Mouse (Mus musculus): ENCODE measurements at regions not wholly inside any gene's neighbourhood (a gene's known extent, or its start where the extent isn't known, plus 50 kb on each side); places are given as distances from the start of the nearest gene placed in this dataset.

GRCm38 (mm10) chr7:74877466-74877865, 322.9 kb upstream of the Slco3a1 start:
- no peak for DNase-seq (ENCODE audit: low spot score in 2 of 2)

- DNase-seq (ENCODE audit: low spot score in 2 of 2) = no peak
Observed at GRCm38 (mm10) chr7:74876667-74877066, 322.1 kb upstream of the Slco3a1 start.

GRCm38 (mm10) chr7:74870250-74870649, 315.7 kb upstream of the Slco3a1 start:
- no peak for DNase-seq (ENCODE audit: low spot score in 2 of 2)

GRCm38 (mm10) chr7:74862727-74863126, 308.1 kb upstream of the Slco3a1 start:
- no peak for DNase-seq (ENCODE audit: low spot score in 2 of 2)

- DNase-seq (ENCODE audit: low spot score in 2 of 2) = no peak
Observed at GRCm38 (mm10) chr7:74844306-74844929, 289.8 kb upstream of the Slco3a1 start.

- no peak for DNase-seq (ENCODE audit: low spot score in 2 of 2)
Observed at GRCm38 (mm10) chr7:74823286-74823685, 268.7 kb upstream of the Slco3a1 start.

- no peak for DNase-seq (ENCODE audit: low spot score in 2 of 2)
Observed at GRCm38 (mm10) chr7:74793241-74793640, 238.7 kb upstream of the Slco3a1 start.

- no peak for DNase-seq (ENCODE audit: low spot score in 2 of 2)
Observed at GRCm38 (mm10) chr7:74788696-74789095, 234.1 kb upstream of the Slco3a1 start.

- DNase-seq (ENCODE audit: low spot score in 2 of 2) = no peak
Observed at GRCm38 (mm10) chr7:74771435-74772406, 217.1 kb upstream of the Slco3a1 start.

- DNase-seq (ENCODE audit: low spot score in 2 of 2) = no peak
Observed at GRCm38 (mm10) chr7:74766550-74766949, 212.0 kb upstream of the Slco3a1 start.

GRCm38 (mm10) chr7:74757469-74757868, 202.9 kb upstream of the Slco3a1 start:
- DNase-seq (ENCODE audit: low spot score in 2 of 2) = no peak

- DNase-seq (ENCODE audit: low spot score in 2 of 2) = no peak
Observed at GRCm38 (mm10) chr7:74747704-74748103, 193.1 kb upstream of the Slco3a1 start.

GRCm38 (mm10) chr7:74734941-74735340, 180.4 kb upstream of the Slco3a1 start:
- DNase-seq (ENCODE audit: low spot score in 2 of 2) = no peak

- no peak for DNase-seq (ENCODE audit: low spot score in 2 of 2)
Observed at GRCm38 (mm10) chr7:74726324-74726991, 171.9 kb upstream of the Slco3a1 start.

- DNase-seq (ENCODE audit: low spot score in 2 of 2) = no peak
Observed at GRCm38 (mm10) chr7:74719321-74719720, 164.7 kb upstream of the Slco3a1 start.

- DNase-seq (ENCODE audit: low spot score in 2 of 2) = no peak
Observed at GRCm38 (mm10) chr7:74709993-74710581, 155.5 kb upstream of the Slco3a1 start.

- DNase-seq (ENCODE audit: low spot score in 2 of 2) = no peak
Observed at GRCm38 (mm10) chr7:74709006-74709405, 154.4 kb upstream of the Slco3a1 start.

GRCm38 (mm10) chr7:74703533-74703932, 149.0 kb upstream of the Slco3a1 start:
- no peak for DNase-seq (ENCODE audit: low spot score in 2 of 2)

GRCm38 (mm10) chr7:74697794-74698354, 143.3 kb upstream of the Slco3a1 start:
- DNase-seq (ENCODE audit: low spot score in 2 of 2) = no peak

- no peak for DNase-seq (ENCODE audit: low spot score in 2 of 2)
Observed at GRCm38 (mm10) chr7:74696286-74696685, 141.7 kb upstream of the Slco3a1 start.

- DNase-seq (ENCODE audit: low spot score in 2 of 2) = no peak
Observed at GRCm38 (mm10) chr7:74693049-74693448, 138.5 kb upstream of the Slco3a1 start.

GRCm38 (mm10) chr7:74690706-74691105, 136.1 kb upstream of the Slco3a1 start:
- DNase-seq (ENCODE audit: low spot score in 2 of 2) = peak; percentile 23 to 35

Data from thymus, postnatal 10 days (tissue).